Comparison of ENCODE assay signal across 11 mouse cellular contexts in the genomic region with DNA sequence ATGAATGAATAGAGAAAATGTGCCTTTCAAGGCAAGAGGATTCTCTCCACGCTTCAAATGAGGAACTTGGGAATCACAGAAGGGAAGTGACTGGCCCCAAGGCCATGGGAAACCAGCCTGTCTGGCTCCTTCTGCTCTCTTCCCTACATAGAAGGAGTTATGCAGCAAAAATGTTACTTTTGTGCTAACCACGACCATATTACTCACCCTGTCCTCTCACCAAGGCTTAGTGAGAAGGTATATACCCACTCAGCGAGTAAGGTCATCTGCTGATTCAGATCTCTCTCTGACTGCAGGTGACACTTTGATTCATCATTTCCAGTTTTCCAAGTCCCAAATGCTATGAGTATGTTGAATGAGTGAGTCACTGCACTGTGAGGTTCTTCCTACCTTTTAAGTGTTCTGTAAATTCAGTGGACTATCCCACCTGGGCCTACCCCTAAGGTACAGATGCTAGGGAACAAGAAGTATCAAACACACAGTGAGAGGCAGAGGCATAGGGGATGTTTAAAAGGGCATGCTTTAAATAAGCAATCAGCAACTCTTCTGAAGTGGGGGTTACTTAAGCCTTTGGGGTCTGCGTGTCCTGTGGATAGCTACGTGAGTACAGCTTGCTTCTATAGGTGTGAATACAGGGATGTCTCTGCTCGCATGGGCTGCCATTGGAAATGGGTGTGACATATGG. TPM values are rescaled to one million over a fixed set of nuclear protein-coding genes. Genes with fewer than 3 reads are reported as not detected.
A peak's percentile ranks its signal among the peaks of the same experiment; 100 is the strongest.
DNase-seq lines count a peak whose midpoint lies in the region; ATAC-seq and TF ChIP-seq lines count a peak whose summit lies in the region.
"Had no signal": no experiment of that assay in that cellular context is flagged by ENCODE, and none has a peak within 500 bp of the region (broad histone marks: within the 10 kb centered on the region; RNA-seq: fewer than 3 reads in every experiment).

No protein-coding gene starts in this region.

- peak overlapping the region; percentile 75 for H3K27ac ChIP-seq in gastrocnemius, adult 2 months
- no peak overlapping the region for H3K27ac ChIP-seq in MEL (ENCODE audit: control insufficient read depth, low read depth, low read length)
- H3K27ac ChIP-seq in heart, embryonic 11.5 days (ENCODE audit: low read depth, low read length), result peak overlapping the region; percentile 35; the same call in 1 of the 2 replicates
- peak overlapping the region; percentile 89 for H3K27ac ChIP-seq in liver, embryonic 15.5 days (replicated peaks)
- H3K27ac ChIP-seq: forebrain, embryonic 10.5 days; hindbrain, embryonic 14.5 days; neural tube, embryonic 12.5 days had no signal

- H3K79me2 ChIP-seq in MEL (ENCODE audit: control insufficient read depth, insufficient read depth, low read length, poor library complexity), result no peaks in the 10 kb centered on the region

- H3K9ac ChIP-seq in MEL (ENCODE audit: control insufficient read depth, low read depth, low read length, poor library complexity, severe bottlenecking), result no peak overlapping the region
- H3K9ac ChIP-seq in heart, embryonic 11.5 days (ENCODE audit: low read depth, low read length), result no peak overlapping the region
- H3K9ac ChIP-seq in liver, embryonic 15.5 days, result no peak overlapping the region
- H3K9ac ChIP-seq: hindbrain, embryonic 14.5 days; neural tube, embryonic 12.5 days had no signal

- TF ChIP-seq RAD21 in MEL (IDR thresholded peaks at IDR 0.05; ENCODE audit: low read depth, low read length), result no peak

- TF ChIP-seq POLR2A in MEL (IDR thresholded peaks at IDR 0.05; ENCODE audit: control insufficient read depth in 1 of 2, insufficient read depth in 1 of 2, low read depth in 1 of 2, low read length in 2 of 2, poor library complexity in 1 of 2), result no peak

- H3K4me2 ChIP-seq in heart, embryonic 11.5 days, result 0 out of 2 replicates have a peak overlapping the region, but pooled peaks have one; percentile 27
- H3K4me2 ChIP-seq in liver, embryonic 15.5 days, result peak overlapping the region; percentile 60
- H3K4me2 ChIP-seq: hindbrain, embryonic 14.5 days; neural tube, embryonic 12.5 days had no signal

- peaks cover 2 to 11% of the 10 kb centered on the region in 2 experiments for H3K4me1 ChIP-seq in MEL (ENCODE audit: control insufficient read depth in 1 of 2, insufficient read depth in 2 of 2, low read length in 2 of 2)
- peaks cover 12% of the 10 kb centered on the region for H3K4me1 ChIP-seq in heart, embryonic 11.5 days (ENCODE audit: control insufficient read depth, insufficient read depth, low read length)
- peaks cover 51% of the 10 kb centered on the region for H3K4me1 ChIP-seq in liver, embryonic 15.5 days (replicated peaks)
- H3K4me1 ChIP-seq: neural tube, embryonic 12.5 days had no signal

- peak overlapping the region; percentile 43; the same call in 1 of the 2 replicates for H3K4me3 ChIP-seq in gastrocnemius, adult 2 months
- H3K4me3 ChIP-seq in MEL (ENCODE audit: control insufficient read depth in 1 of 2, insufficient read depth in 1 of 2, low read depth in 2 of 2, low read length in 2 of 2), result no peak overlapping the region
- no peak overlapping the region for H3K4me3 ChIP-seq in heart, embryonic 11.5 days (ENCODE audit: low read depth, low read length)
- no peak overlapping the region for H3K4me3 ChIP-seq in liver, embryonic 15.5 days (replicated peaks)
- H3K4me3 ChIP-seq: forebrain, embryonic 10.5 days; neural tube, embryonic 12.5 days had no signal

- no peaks in the 10 kb centered on the region for H3K27me3 ChIP-seq in MEL (ENCODE audit: control insufficient read depth in 1 of 2, insufficient read depth in 2 of 2, low read length in 2 of 2)
- H3K27me3 ChIP-seq in heart, embryonic 11.5 days (ENCODE audit: control insufficient read depth, insufficient read depth, low read length), result no peaks in the 10 kb centered on the region
- peaks cover 29% of the 10 kb centered on the region for H3K27me3 ChIP-seq in liver, embryonic 15.5 days
- H3K27me3 ChIP-seq: neural tube, embryonic 12.5 days had no signal

- ATAC-seq in heart, embryonic 11.5 days (replicated peaks; ENCODE audit: insufficient number of reproducible peaks, low FRiP score, low TSS enrichment), result no peak
- no peak for ATAC-seq in liver, embryonic 15.5 days (ENCODE audit: insufficient read depth)

- WGBS in heart, embryonic 11.5 days (ENCODE audit: insufficient replicate concordance), result 82% methylated on average over 6 of the region's 6 CpGs
- 54% methylated on average over 6 of the region's 6 CpGs for WGBS in liver, embryonic 15.5 days (ENCODE audit: insufficient replicate concordance)

- no peak for TF ChIP-seq EP300 in MEL (IDR thresholded peaks at IDR 0.05; ENCODE audit: low read depth in 1 of 2, low read length in 2 of 2)

- peak; percentile 22 for DNase-seq in gastrocnemius, adult 2 months
- DNase-seq in gastrocnemius, postnatal 14 days, result no peak
- peak; percentile 27 for DNase-seq in MEL (ENCODE audit: low read depth, low spot score)
- no peak for DNase-seq in left cerebral cortex, postnatal 4 days
- no peak for DNase-seq in thymus, postnatal 25 days
- DNase-seq in embryo, embryonic 9.5 days (ENCODE audit: extremely low spot score), result no peak

- intact Hi-C loops in gastrocnemius, adult 2 months (cut with DNase I), result no loop called here
- intact Hi-C loops in gastrocnemius, postnatal 14 days (cut with DNase I; ENCODE audit: low total_unique reads), result no loop called here
- intact Hi-C loops in left cerebral cortex, postnatal 4 days (cut with DNase I), result loop anchor here (2.0 kb wide), 1 partner anchor 30 kb away; no protein-coding TSS in a partner anchor

- no peaks in the 10 kb centered on the region for H3K9me3 ChIP-seq in MEL (replicated peaks; ENCODE audit: insufficient read depth, low read length)
- no peaks in the 10 kb centered on the region for H3K9me3 ChIP-seq in heart, embryonic 11.5 days (replicated peaks; ENCODE audit: control insufficient read depth, low read length)
- H3K9me3 ChIP-seq in liver, embryonic 15.5 days (replicated peaks), result no peaks in the 10 kb centered on the region
- H3K9me3 ChIP-seq: forebrain, embryonic 10.5 days; neural tube, embryonic 12.5 days had no signal

- TF ChIP-seq CTCF in gastrocnemius, adult 2 months (IDR thresholded peaks at IDR 0.05), result no peak
- TF ChIP-seq CTCF in MEL (IDR thresholded peaks at IDR 0.05 in 2 of 3, conservative IDR thresholded peaks at IDR 0.05 in 1 of 3; ENCODE audit: control insufficient read depth in 1 of 3, insufficient read depth in 1 of 3, low read depth in 2 of 3, low read length in 3 of 3, poor library complexity in 1 of 3, severe bottlenecking in 1 of 3), result no peak

- peaks cover 0 to 13% of the 10 kb centered on the region in 2 experiments; a peak in 2 of 4 replicates for H3K36me3 ChIP-seq in MEL (ENCODE audit: control insufficient read depth in 1 of 2, insufficient read depth in 2 of 2, low read length in 2 of 2)
- H3K36me3 ChIP-seq in heart, embryonic 11.5 days (ENCODE audit: control insufficient read depth, insufficient read depth, low read length), result no peaks in the 10 kb centered on the region
- no peaks in the 10 kb centered on the region for H3K36me3 ChIP-seq in liver, embryonic 15.5 days (replicated peaks)
- H3K36me3 ChIP-seq: forebrain, embryonic 10.5 days; neural tube, embryonic 12.5 days had no signal

TF ChIP-seq in MEL, 35 proteins besides CTCF, POLR2A, EP300 and RAD21:
- TF ChIP-seq USF1 (IDR thresholded peaks at IDR 0.05; ENCODE audit: low read depth, low read length), result no peak
- TF ChIP-seq MYB (IDR thresholded peaks at IDR 0.05; ENCODE audit: low read depth, low read length), result no peak
- no peak for TF ChIP-seq RCOR1 (IDR thresholded peaks at IDR 0.05; ENCODE audit: low read depth, low read length)
- no peak for TF ChIP-seq USF2 (IDR thresholded peaks at IDR 0.05; ENCODE audit: borderline replicate concordance in 1 of 2, insufficient read depth in 1 of 2, low read depth in 1 of 2, low read length in 2 of 2)
- no peak for TF ChIP-seq SIN3A (IDR thresholded peaks at IDR 0.05; ENCODE audit: low read length)
- TF ChIP-seq JUND (IDR thresholded peaks at IDR 0.05; ENCODE audit: low read depth, low read length), result no peak
- TF ChIP-seq ELF1 (IDR thresholded peaks at IDR 0.05; ENCODE audit: low read depth, low read length), result no peak
- no peak for TF ChIP-seq MYC (IDR thresholded peaks at IDR 0.05; ENCODE audit: low read depth, low read length)
- no peak for TF ChIP-seq MAFK (IDR thresholded peaks at IDR 0.05; ENCODE audit: borderline replicate concordance, low read depth, low read length)
- TF ChIP-seq ZMIZ1 (IDR thresholded peaks at IDR 0.05; ENCODE audit: low read depth, low read length), result no peak
- no peak for TF ChIP-seq GABPA (IDR thresholded peaks at IDR 0.05; ENCODE audit: low read depth, low read length)
- TF ChIP-seq TAL1 (IDR thresholded peaks at IDR 0.05; ENCODE audit: low read length), result no peak
- TF ChIP-seq MXI1 (IDR thresholded peaks at IDR 0.05; ENCODE audit: low read depth, low read length), result no peak
- TF ChIP-seq ZKSCAN1 (IDR thresholded peaks at IDR 0.05; ENCODE audit: low read depth, low read length), result no peak
- TF ChIP-seq SMC3 (IDR thresholded peaks at IDR 0.05; ENCODE audit: low read depth, low read length), result no peak
- TF ChIP-seq UBTF (IDR thresholded peaks at IDR 0.05; ENCODE audit: borderline replicate concordance, insufficient read depth, low read depth, low read length), result no peak
- TF ChIP-seq HCFC1 (IDR thresholded peaks at IDR 0.05; ENCODE audit: low read depth, low read length), result no peak
- TF ChIP-seq NELFE (IDR thresholded peaks at IDR 0.05; ENCODE audit: low read depth, low read length), result no peak

RNA-seq across cellular contexts. Expression of a gene that starts 25.3 kb away (rescaled TPM):
- total RNA-seq in gastrocnemius, adult 2 months (2021), result 10 to 100 TPM; 39.5 to 53.2 TPM
- total RNA-seq in gastrocnemius, postnatal 14 days (2021), result 10 to 100 TPM; 37.7 to 40.5 TPM
- total RNA-seq in MEL (2012; rRNA removed), result 33.5 and 36.5 TPM in 2 replicates
- polyA plus RNA-seq in MEL (2012; ENCODE audit: insufficient read depth in 1 of 2, insufficient read length in 2 of 2, low read depth in 1 of 2, low replicate concordance in 2 of 2, missing spikeins in 1 of 2), result 100 to 1,000 TPM in 1 of 2 experiments, 10 to 100 TPM in 1; 73.3 to 123 TPM
- polyA plus RNA-seq in heart, embryonic 11.5 days (2014; fragmentation: Nextera tagmentation; extraction: Ambion mirVana), result 53.2 and 65.4 TPM in 2 replicates
- polyA plus RNA-seq in liver, embryonic 15.5 days (2015; fragmentation: Nextera tagmentation; extraction: Ambion mirVana), result 55.3 and 56.7 TPM in 2 replicates
- total RNA-seq in left cerebral cortex, postnatal 4 days (2021), result 100 to 1,000 TPM; 105 to 122 TPM

Comparison
In these comparisons a context has a peak if more than half of its experiments do, and no peak if none do; other contexts are left out.
1. DNase-seq: peak in gastrocnemius, adult 2 months (single experiment) and MEL (single experiment); none in gastrocnemius, postnatal 14 days (single experiment), left cerebral cortex, postnatal 4 days (single experiment), thymus, postnatal 25 days (single experiment) and embryo, embryonic 9.5 days (single experiment).